Mouse (Mus musculus) hindbrain, embryonic 15.5 days (tissue): ENCODE measurements at regions not wholly inside any gene's neighbourhood (a gene's known extent, or its start where the extent isn't known, plus 50 kb on each side); places are given as distances from the start of the nearest gene placed in this dataset.

Experiments used
- ATAC-seq: fragments of 200-750 bp; cut with Nextera tagmentation; 2 replicates; pipeline ENCODE4 v1.8.0; 2017; ENCODE audit warnings: low read depth, moderate number of reproducible peaks, moderate TSS enrichment; ENCODE audit not compliant: low FRiP score
- H3K27ac ChIP-seq: fragments of 300-500 bp; sonication (generic); replicated peaks from 2 replicates; pipeline ENCODE4 v1.5.1; 2015; ENCODE audit warnings: mild to moderate bottlenecking, inconsistent platforms
- H3K27me3 ChIP-seq: fragments of 300-500 bp; sonication (generic); 2 replicates; pipeline ENCODE4 v1.6.1; 2015; ENCODE audit warnings: control low read depth, inconsistent platforms
- H3K36me3 ChIP-seq: fragments of 300-500 bp; sonication (generic); 2 replicates; pipeline ENCODE4 v1.6.1; 2015; ENCODE audit warnings: control low read depth, inconsistent platforms
- H3K4me1 ChIP-seq: fragments of 300-500 bp; sonication (generic); replicated peaks from 2 replicates; pipeline ENCODE4 v1.6.1; 2015; ENCODE audit warnings: control low read depth, inconsistent platforms
- H3K4me2 ChIP-seq: fragments of 300-500 bp; sonication (generic); 2 replicates; pipeline ENCODE4 v1.6.1; 2015; ENCODE audit warnings: moderate library complexity, mild to moderate bottlenecking, inconsistent platforms
- H3K4me3 ChIP-seq: fragments of 300-500 bp; sonication (generic); 2 replicates; pipeline ENCODE4 v1.5.1; 2015; ENCODE audit warnings: mild to moderate bottlenecking, inconsistent platforms
- H3K9ac ChIP-seq: fragments of 300-500 bp; sonication (generic); 2 replicates; pipeline ENCODE4 v1.6.1; 2015; ENCODE audit warnings: inconsistent platforms
- H3K9me3 ChIP-seq: fragments of 300-500 bp; sonication (generic); 2 replicates; pipeline ENCODE4 v1.6.1; 2016; ENCODE audit warnings: control low read depth, inconsistent platforms
- WGBS: fragments of 180-500 bp; shearing (Covaris S2); methylation state at CpG from one replicate; pipeline ENCODE4 v1.1.7; 2015; 5-methylcytosine and 5-hydroxymethylcytosine counted together

DNA sequence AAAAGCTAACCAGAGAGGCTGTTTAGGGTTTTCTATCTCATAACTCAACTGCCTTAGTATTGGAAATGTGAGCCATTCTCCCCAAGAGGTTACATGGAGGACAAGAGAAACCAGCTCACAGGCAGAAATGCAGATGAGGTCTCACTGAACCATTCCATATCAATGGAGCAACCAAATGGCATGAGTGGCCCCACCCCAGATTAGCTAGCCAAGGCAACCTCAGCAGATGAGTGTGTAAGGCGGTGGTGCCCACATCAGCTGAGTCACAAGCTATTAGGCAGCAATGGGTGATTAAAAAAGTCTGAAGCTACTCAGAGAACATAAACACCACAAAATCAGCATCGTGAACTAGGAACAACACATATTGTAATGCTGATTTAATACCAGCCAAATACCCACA is 133.2 kb downstream of the Lpin1 start:
- no peak overlapping the region for H3K4me2 ChIP-seq
- 72% methylated on average over 2 of the region's 2 CpGs for WGBS
- H3K9me3 ChIP-seq, result no peaks in the 10 kb centered on the region
- H3K27ac ChIP-seq, result no peak overlapping the region
- H3K9ac ChIP-seq, result no peak overlapping the region
- H3K27me3 ChIP-seq, result no peaks in the 10 kb centered on the region
- H3K4me3 ChIP-seq, result no peak overlapping the region
- no peaks in the 10 kb centered on the region for H3K36me3 ChIP-seq
- no peak for ATAC-seq
- no peaks in the 10 kb centered on the region for H3K4me1 ChIP-seq

DNA sequence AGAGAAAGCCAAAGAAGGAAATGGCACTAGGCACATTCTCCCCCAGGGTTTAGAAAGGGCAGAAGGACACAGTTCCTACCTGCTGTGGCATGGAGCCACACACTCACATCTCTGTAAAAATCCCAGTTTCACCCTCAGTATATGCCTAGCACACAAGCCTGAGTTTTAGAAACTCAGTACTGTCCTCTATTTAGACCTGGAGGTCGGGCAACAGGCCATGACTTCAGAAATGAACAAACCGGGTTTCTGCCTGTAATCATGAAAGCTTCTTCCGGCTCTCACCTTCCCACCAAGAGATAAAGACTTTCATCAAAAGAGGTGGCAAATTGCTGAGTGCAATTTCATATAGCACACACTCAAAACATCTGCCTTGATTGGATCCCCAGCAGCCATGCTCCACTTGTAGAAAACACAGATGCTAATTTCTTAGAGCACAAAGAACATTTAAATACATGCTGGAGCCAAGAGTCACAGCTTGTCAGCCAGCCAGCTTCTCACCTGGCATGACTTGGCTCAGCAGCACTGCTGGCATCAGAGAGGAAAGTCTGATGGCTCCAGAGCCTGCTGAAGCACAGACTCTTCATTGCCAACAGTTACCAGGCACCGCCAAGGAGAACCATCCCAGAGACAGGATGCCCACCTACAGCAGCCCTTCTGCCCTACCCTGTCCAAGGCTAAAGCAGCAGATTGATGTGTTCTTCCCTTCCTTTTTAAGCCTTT is 136.2 kb downstream of the Lpin1 start:
- Histone ChIP-seq H3K27ac (no peak overlapping the region), H3K4me3 (no peak overlapping the region), H3K27me3 (no peaks in the 10 kb centered on the region), H3K4me2 (no peak overlapping the region), H3K36me3 (no peaks in the 10 kb centered on the region), H3K4me1 (no peaks in the 10 kb centered on the region), H3K9ac (no peak overlapping the region), H3K9me3 (no peaks in the 10 kb centered on the region)
- ATAC-seq, result 0 out of 2 replicates have a peak, but pooled peaks have one; percentile 51
- WGBS, result 80% methylated on average over 4 of the region's 4 CpGs

DNA sequence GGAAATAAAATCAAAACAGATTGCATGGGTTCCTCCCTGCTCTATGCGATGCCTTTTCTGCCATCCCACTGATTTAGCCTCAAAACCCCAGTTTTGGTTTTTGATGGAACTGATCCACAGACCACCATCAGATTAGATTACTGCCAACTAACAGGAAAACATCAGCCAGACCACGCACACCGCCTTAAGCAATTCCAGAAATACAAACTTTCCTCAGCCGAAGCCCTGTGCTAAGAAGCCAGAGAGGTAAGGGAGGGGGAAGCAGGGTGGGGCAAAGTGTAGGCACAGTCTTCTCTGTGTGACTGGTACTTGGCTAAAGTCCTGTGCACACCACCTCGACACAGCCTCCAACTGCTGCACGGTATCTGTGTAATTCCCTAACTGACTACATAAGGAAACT is 153.3 kb downstream of the Lpin1 start:
- Histone ChIP-seq H3K4me1 (no peaks in the 10 kb centered on the region), H3K9ac (no peak overlapping the region), H3K4me2 (no peak overlapping the region), H3K9me3 (no peaks in the 10 kb centered on the region), H3K27ac (no peak overlapping the region), H3K4me3 (no peak overlapping the region), H3K27me3 (no peaks in the 10 kb centered on the region), H3K36me3 (no peaks in the 10 kb centered on the region)
- WGBS, result 89% methylated on average over 6 of the region's 6 CpGs
- ATAC-seq, result no peak

DNA sequence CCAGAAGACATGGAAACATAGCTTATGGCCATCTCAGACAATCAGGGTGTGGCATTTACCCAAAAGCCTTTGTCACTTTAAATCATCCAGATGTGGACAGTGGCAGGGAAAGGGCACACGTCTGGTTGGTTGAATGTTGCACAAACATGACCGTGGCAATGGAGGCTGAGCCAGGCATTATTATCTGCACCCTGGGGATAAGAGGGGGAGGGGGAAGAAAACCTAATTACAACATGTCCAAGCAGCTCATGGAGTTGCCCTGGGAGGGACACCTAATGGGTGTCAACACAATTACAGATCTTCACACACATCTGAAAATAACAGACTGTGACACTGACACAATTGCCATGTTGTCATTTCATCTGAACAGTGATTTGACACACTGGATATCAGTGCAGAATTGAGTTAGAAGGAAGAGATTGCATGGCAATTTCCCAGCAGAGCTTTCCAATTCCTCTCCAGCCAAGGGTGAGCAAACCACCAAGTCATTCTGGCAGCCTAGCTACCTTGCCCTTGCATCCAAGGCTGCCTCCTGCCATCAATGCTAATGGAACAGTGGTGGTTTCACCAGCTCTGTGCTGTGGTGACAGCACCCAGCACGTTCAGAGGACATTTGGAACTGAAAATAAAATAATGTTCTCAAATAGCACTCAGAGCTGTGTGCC is 159.9 kb downstream of the Lpin1 start:
- Histone ChIP-seq H3K36me3 (no peaks in the 10 kb centered on the region), H3K27ac (no peak overlapping the region), H3K4me3 (no peak overlapping the region), H3K4me1 (no peaks in the 10 kb centered on the region), H3K9ac (no peak overlapping the region), H3K9me3 (peaks cover 4% of the 10 kb centered on the region; the same call in 1 of the 2 replicates), H3K27me3 (no peaks in the 10 kb centered on the region), H3K4me2 (no peak overlapping the region)
- 56% methylated on average over 3 of the region's 3 CpGs for WGBS
- no peak for ATAC-seq

DNA sequence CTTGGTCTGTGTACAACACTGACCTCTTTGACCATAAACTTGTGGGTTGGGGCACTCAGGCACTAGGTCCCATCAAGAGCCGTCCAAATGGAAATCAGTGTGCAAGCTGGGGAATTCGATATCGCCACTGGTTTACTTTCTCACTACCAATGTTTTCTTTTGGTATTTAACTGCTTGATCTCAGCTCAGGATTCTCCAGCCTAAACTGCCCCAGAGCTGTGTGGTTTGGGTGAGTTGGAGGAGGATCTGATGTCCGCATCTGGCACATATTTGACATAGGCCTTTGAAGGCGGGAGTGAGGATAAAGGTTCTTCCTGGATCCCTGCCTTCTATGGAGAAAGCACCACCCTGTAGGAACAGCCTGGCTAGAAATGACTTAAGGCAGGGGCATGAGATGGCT is 172.0 kb downstream of the Lpin1 start:
- Histone ChIP-seq H3K27me3 (no peaks in the 10 kb centered on the region), H3K4me3 (no peak overlapping the region), H3K27ac (no peak overlapping the region), H3K4me2 (no peak overlapping the region), H3K9ac (no peak overlapping the region), H3K36me3 (no peaks in the 10 kb centered on the region), H3K9me3 (peaks cover 3% of the 10 kb centered on the region; the same call in 1 of the 2 replicates), H3K4me1 (no peaks in the 10 kb centered on the region; the same call in 1 of the 2 replicates)
- no peak for ATAC-seq
- 91% methylated on average over 5 of the region's 5 CpGs for WGBS

DNA sequence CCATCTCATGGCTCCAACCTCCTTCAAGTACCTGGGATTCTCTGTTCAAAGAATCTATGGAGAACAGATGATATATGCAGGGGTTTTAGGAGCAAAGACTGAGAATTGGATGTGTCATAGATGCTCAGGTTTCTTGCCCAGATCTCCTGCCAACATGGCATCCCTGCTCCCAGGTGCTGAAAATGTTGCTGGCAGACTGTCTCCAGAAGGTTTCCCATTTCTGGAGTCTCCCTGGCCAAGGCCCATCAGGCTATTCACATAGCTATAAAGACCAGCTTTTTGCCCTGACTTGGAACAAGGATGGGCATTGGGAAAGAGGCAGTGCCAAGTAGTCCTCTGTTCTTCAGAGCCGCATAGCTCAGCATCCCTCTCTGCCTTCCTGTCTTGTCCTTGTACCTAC is 173.8 kb downstream of the Lpin1 start:
- peaks cover 3% of the 10 kb centered on the region; the same call in 1 of the 2 replicates for H3K9me3 ChIP-seq
- no peak overlapping the region for H3K4me3 ChIP-seq
- H3K4me1 ChIP-seq, result no peaks in the 10 kb centered on the region; the same call in 1 of the 2 replicates
- no peak overlapping the region for H3K9ac ChIP-seq
- WGBS, result 100% methylated on average over 1 of the region's 1 CpGs
- no peak overlapping the region for H3K27ac ChIP-seq
- no peaks in the 10 kb centered on the region for H3K36me3 ChIP-seq
- H3K27me3 ChIP-seq, result no peaks in the 10 kb centered on the region
- ATAC-seq, result no peak
- no peak overlapping the region for H3K4me2 ChIP-seq

DNA sequence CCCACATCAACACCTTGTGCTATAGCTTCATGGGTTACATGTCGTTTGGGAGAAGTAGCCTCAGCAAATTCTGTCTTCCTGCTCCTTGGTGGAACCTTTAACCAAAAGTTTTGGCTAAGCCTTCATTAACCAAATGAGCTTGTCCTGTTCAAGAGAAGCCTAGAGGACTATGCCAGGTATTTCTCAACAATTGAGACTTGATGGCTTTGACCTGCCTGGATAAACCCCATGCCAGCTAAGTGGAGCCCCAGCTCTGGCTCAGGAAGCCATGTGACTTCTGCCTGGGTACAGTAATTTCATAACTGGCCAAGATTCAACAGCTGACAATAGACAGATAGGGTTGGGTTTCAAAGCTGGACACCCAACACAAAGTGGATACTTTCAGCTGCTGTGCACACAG is 174.5 kb downstream of the Lpin1 start:
- H3K9ac ChIP-seq, result no peak overlapping the region
- no peaks in the 10 kb centered on the region for H3K27me3 ChIP-seq
- ATAC-seq, result no peak
- H3K36me3 ChIP-seq, result no peaks in the 10 kb centered on the region
- no peak overlapping the region for H3K27ac ChIP-seq
- H3K4me3 ChIP-seq, result no peak overlapping the region
- H3K9me3 ChIP-seq, result peaks cover 3% of the 10 kb centered on the region; the same call in 1 of the 2 replicates
- H3K4me2 ChIP-seq, result no peak overlapping the region
- WGBS, result 90% methylated on average over 1 of the region's 1 CpGs
- no peaks in the 10 kb centered on the region; the same call in 1 of the 2 replicates for H3K4me1 ChIP-seq

DNA sequence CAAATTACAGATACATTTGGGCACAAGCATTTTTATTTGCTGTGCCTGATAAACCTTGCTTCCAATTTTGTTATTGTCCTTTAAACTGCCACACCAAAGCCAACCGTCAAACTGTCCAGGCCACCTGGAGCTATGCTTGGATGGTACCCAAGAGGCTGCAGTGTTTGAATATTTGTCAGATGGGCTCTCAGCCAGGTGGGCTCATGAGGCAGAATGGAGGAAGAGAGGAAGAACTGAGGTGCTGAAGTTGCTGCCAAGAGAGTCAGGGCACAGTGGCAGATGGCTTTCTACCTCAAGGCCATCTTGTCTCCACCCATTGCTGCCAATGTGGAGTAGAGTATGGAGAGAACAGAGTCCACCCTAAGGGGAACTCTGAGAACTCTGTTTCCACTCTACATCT is 176.0 kb downstream of the Lpin1 start:
- Histone ChIP-seq H3K4me3 (no peak overlapping the region), H3K4me1 (no peaks in the 10 kb centered on the region; the same call in 1 of the 2 replicates), H3K9ac (no peak overlapping the region), H3K36me3 (no peaks in the 10 kb centered on the region), H3K4me2 (no peak overlapping the region), H3K27ac (no peak overlapping the region; the same call in 1 of the 2 replicates), H3K27me3 (no peaks in the 10 kb centered on the region), H3K9me3 (no peaks in the 10 kb centered on the region)
- ATAC-seq, result peak; percentile 66
- 37% methylated on average over 1 of the region's 1 CpGs for WGBS

DNA sequence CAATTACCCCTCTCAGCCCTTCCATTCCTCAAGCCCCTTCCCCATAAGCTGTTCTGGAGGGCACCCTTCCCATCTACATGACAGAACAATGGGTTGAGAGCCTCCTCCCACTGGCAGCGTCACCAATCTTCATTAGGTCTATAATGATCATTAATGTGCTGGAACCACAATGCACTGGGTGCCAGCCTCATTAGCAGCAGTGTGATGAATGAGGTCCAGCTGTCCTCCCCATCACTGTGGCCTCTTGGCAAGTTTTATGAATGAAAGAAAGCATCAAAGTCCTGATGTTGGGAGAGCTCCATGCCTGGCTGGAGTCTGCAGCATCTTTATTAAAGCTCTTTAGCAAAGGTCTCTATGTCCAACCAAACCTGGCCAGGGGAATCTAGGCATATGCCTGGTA is 176.5 kb downstream of the Lpin1 start:
- no peaks in the 10 kb centered on the region for H3K27me3 ChIP-seq
- H3K4me2 ChIP-seq, result no peak overlapping the region
- H3K9ac ChIP-seq, result no peak overlapping the region
- no peaks in the 10 kb centered on the region for H3K9me3 ChIP-seq
- no peaks in the 10 kb centered on the region; the same call in 1 of the 2 replicates for H3K4me1 ChIP-seq
- H3K4me3 ChIP-seq, result no peak overlapping the region
- WGBS, result 33% methylated on average over 1 of the region's 1 CpGs
- ATAC-seq, result peak; percentile 89
- H3K27ac ChIP-seq, result no peak overlapping the region; the same call in 1 of the 2 replicates
- H3K36me3 ChIP-seq, result no peaks in the 10 kb centered on the region

DNA sequence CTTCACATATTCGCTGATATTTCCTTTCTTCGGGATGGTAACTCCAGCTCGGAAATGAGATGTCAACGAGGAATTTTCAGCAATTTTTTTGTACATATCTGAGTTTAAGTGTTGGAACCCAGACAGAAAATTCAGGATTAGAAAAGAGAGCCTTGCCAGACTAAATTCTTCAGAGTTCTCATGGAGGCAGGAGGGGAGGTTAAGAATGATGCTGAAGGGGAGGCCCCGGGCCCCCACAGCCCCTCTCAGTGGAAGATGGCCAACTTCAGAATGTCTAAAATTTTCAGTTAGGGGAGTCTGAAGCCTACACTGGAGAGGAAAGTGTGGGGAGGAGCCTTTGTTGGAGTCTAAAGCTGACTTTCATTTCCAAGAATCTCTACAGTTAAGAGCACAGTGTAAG is 184.8 kb downstream of the Lpin1 start:
- Histone ChIP-seq H3K27me3 (no peaks in the 10 kb centered on the region), H3K9ac (no peak overlapping the region), H3K4me2 (no peak overlapping the region), H3K9me3 (no peaks in the 10 kb centered on the region), H3K4me3 (no peak overlapping the region), H3K36me3 (no peaks in the 10 kb centered on the region), H3K27ac (no peak overlapping the region), H3K4me1 (no peaks in the 10 kb centered on the region)
- no peak for ATAC-seq
- WGBS, result 91% methylated on average over 5 of the region's 5 CpGs

DNA sequence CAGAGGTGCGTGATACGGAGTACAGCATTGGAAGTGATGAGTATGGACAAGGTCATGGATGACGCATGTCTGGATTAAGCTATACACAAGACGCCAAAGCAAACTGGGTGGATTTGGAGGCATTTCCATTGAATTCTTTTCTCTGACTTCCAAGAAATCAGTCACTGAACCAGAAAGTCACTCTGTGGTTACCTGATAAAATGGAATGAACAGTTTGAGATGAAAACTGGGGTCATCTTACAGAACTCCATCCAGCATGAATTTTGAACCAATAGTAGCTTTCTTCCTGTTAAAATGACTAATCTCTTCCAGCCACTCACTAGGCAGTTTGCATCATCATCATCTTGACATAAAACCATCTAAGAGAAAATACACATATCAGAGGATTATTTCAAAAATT is 186.2 kb downstream of the Lpin1 start:
- ATAC-seq, result no peak
- Histone ChIP-seq H3K27me3 (no peaks in the 10 kb centered on the region), H3K9ac (no peak overlapping the region), H3K4me3 (no peak overlapping the region), H3K4me2 (no peak overlapping the region), H3K9me3 (no peaks in the 10 kb centered on the region), H3K4me1 (no peaks in the 10 kb centered on the region), H3K27ac (no peak overlapping the region), H3K36me3 (no peaks in the 10 kb centered on the region)
- 96% methylated on average over 4 of the region's 4 CpGs for WGBS

DNA sequence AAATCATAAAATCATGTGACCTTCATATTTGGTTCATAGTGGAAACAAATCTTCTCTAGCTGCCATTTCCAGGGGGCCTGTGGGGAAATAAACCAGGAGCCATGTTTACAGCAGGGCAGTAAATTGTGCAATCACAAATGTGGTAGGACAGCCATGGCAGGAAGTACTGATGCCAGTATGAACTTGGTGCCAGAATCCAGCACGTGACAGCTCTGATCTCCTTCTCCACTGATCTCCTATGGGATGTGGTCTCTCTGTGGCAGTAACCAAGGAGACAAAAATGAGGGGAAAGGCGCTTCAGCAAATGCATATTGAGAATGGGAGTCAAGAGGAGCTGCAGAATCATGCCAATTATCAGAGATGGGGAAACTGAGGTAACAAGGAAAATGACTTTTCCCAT is 215.0 kb downstream of the Lpin1 start:
- Histone ChIP-seq H3K4me1 (no peaks in the 10 kb centered on the region), H3K9me3 (no peaks in the 10 kb centered on the region), H3K27me3 (no peaks in the 10 kb centered on the region), H3K27ac (no peak overlapping the region), H3K36me3 (no peaks in the 10 kb centered on the region), H3K4me2 (no peak overlapping the region), H3K9ac (no peak overlapping the region), H3K4me3 (no peak overlapping the region)
- 72% methylated on average over 2 of the region's 2 CpGs for WGBS
- ATAC-seq, result no peak
